Mouse (Mus musculus) T-helper 2 cell (primary cell): ENCODE data around the gene Cdk6.
"Not testable (repeated sequence)": the region's sequence is repeated elsewhere in the genome, so short reads cannot be mapped to it uniquely, and the experiment has no call there.

Source experiments
- in situ Hi-C: fragments of 300-600 bp; cut with MboI, MseI; formaldehyde crosslinking; loops from one replicate; pipeline ENCODE4 v1.15.1; 2025; ENCODE audit warnings: high pct_unique_total_duplicates

The Cdk6 gene

DNA sequence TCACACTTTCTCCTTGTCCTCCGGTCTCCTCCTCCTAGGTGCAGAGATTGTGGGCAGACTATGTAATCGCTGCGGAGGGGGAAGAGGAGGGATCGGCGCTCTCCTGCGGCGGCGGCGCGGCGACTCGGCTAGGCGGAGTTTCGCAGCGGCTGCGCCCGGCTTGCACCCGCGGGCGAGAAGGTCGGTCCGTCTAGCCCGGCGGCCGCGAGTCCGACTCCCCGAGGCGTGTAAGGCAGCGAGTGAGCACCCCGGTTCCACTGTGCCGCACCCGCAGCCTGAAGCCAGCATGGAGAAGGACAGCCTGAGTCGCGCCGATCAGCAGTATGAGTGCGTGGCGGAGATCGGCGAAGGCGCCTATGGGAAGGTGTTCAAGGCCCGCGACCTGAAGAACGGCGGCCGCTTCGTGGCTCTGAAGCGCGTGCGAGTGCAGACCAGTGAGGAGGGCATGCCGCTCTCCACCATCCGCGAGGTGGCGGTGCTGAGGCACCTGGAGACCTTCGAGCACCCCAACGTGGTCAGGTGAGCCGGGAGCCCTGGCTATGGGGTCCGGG is 2.9 kb downstream of the Cdk6 start:
- in situ Hi-C loops, result loop anchor here (5.0 kb wide), 2 partner anchors 42 to 158 kb away; no protein-coding TSS in a partner anchor

- in situ Hi-C loops, result not testable (repeated sequence)
Observed at GRCm38 (mm10) chr5:3345540-3345939, 4.3 kb downstream of the Cdk6 start.

GRCm38 (mm10) chr5:3349393-3349792 is 8.1 kb downstream of the Cdk6 start:
- in situ Hi-C loops, result not testable (repeated sequence)

DNA sequence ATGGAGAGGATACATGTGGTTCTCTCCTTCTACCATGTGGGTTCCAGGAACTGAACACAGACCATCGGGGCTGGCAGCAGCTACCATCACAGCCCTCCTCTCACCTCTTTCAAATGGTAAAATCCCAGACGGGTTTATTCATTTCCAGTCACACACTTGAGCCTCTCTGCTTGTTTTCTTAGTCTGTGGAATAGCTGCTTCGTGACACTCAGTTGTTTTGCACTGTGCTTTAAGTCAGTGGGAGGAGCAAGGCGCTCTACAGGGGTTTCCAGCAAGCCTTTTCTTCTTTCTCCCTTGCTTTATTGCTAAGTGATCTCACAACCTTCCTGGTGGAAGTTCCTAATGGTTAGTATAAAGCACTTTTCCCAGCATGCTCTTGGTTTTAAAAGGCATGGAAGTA is 10.6 kb downstream of the Cdk6 start:
- in situ Hi-C loops, result not testable (repeated sequence)

- in situ Hi-C loops, result no loop called here
Observed at GRCm38 (mm10) chr5:3352314-3352713, 11.0 kb downstream of the Cdk6 start.

GRCm38 (mm10) chr5:3352827-3353226 is 11.5 kb downstream of the Cdk6 start:
- in situ Hi-C loops, result no loop called here

GRCm38 (mm10) chr5:3354307-3354706 is 13.0 kb downstream of the Cdk6 start:
- in situ Hi-C loops, result no loop called here

DNA sequence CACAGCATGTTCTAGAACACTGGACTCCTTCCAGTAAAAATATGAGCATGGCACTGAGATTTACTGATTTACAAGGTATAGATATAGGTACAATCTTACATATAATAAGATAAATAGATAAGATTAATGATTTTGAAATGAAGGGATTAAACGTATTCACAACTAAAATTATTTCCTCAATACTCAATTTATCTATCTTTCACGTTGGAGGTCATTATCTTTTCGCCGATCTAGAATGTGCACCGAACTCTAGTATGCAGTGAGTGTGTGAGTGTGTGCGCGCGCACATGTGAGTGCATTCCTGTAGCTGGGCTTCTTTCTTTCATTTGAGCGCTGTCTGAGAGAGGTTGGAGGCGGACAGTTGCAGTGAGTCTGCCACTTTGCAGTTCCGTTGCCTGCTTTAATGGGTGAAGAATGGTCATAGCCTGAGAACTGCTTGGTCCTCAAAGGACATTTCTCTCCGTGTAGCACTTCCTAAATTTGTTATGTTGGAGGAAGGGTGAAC is 13.8 kb downstream of the Cdk6 start:
- in situ Hi-C loops, result no loop called here

GRCm38 (mm10) chr5:3355560-3356260 is 14.4 kb downstream of the Cdk6 start:
- in situ Hi-C loops, result no loop called here

- in situ Hi-C loops, result no loop called here
Observed at GRCm38 (mm10) chr5:3356261-3356778, 15.0 kb downstream of the Cdk6 start.

DNA sequence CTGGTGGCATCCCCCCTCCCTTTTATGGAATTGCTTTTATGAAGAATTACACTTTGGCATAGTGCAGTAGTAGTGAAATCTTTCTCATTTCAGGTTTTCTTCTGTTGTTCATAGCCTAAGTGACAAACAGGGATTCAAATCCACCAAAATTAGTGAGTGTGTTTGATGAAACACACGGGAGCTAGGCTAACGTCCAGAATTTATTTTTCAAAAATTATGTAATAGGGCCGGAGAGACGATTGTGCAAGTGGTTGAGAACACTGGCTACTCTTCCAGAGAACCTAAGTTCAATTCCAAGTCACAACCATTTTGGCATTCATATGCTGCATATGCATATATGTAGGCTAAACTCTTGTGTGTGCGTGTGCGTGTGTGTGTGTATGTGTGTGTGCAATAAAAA is 16.2 kb downstream of the Cdk6 start:
- in situ Hi-C loops, result no loop called here

DNA sequence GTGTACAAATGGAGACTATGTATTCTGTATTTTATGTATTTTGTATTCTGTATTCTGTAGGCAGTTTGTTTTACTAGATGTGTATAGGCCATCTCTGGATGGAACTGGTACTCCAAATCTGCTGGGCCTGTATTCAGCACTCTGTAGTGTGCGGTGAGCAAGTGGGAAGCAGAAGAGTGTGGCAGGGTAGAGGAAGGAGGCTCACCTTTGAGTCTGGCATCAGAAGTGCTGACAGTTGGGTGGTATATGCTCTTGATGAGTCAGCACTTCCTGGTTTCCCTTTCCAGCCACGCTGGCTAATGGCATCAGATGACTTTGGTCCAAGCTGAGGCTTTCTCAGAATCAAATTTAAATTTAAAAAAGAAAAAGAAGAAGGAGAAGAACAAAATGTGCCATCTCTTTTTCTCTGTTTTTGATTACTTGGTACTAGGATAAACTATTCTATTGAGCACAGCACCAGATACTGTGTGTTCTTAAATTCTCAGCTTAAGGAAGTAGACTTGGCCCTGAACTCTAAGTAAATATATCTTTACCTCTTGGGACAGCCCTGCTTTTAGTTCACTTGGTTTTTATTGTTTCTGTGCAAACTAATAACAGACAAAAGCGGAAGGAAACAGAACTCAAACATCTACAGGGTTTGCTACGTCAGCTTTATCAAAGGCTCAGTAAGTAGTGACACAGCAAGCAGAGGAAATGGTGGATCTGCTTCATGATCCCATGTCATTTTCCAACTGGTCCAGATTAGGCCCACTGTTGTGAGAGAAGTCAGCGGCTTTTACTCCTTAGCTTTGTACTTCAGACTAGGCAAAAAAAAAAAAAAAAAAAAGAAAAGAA is 17.6 kb downstream of the Cdk6 start:
- in situ Hi-C loops, result no loop called here

DNA sequence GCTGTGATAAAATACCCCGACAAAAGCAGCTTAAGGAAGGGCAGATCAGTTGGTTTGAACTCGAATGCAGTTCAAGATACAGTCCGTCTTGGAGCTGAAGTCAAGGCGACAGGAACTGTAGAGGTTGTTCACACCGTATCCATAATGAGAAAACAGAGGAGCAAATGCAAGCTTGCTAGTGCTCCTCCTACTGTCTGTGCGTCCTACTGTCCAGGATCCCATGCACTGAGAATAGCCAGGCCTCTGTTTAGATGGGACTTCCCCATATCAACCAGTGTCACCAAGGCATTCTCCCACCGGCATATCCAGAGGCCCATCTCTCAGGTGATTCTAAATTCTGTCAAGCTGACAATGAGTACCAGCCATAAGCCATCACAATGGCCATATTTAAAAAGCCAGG is 18.6 kb downstream of the Cdk6 start:
- in situ Hi-C loops, result no loop called here

GRCm38 (mm10) chr5:3361252-3361651 is 20.0 kb downstream of the Cdk6 start:
- in situ Hi-C loops, result no loop called here

DNA sequence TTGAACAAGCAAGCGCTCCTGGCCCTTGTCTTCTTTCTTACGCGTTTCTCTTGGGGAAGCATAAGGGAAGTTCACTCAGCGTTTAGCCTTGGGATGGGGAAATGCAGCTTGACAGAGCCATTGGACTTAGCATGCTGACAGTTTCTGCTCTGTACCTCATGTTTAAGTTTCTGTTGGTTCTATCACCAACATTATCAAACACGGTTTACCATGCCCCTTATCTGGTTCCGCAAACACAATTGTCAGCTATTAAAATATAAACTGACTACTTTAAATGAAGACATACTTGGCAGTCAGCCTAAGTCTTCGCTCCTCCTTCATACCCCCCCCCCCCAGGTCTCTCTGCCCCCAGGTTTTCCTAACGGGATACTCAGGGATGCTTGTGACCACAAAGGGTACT is 20.8 kb downstream of the Cdk6 start:
- in situ Hi-C loops, result no loop called here

GRCm38 (mm10) chr5:3363036-3363983 is 22.0 kb downstream of the Cdk6 start:
- in situ Hi-C loops, result no loop called here

- in situ Hi-C loops, result no loop called here
Observed at GRCm38 (mm10) chr5:3367045-3367444, 25.8 kb downstream of the Cdk6 start.

DNA sequence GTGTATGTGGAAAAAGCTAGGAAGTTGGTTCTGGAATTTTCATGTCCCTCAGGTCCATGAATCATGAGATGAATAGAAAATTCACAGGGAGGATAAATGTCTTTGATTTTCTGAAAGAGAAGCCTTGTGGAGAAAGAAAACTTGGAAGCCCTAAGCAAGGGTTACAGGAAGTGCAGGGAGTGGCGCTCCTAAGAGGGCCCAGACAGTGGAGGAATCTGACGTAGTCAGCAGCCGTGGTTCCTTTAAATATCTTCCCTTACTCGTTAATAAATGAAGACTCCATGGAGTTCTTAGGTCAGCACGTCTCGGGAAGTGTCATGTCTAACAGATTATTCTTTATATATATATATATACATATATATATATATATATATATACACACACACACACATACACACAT is 28.0 kb downstream of the Cdk6 start:
- in situ Hi-C loops, result no loop called here

- in situ Hi-C loops, result no loop called here
Observed at GRCm38 (mm10) chr5:3371212-3371611, 29.9 kb downstream of the Cdk6 start.

DNA sequence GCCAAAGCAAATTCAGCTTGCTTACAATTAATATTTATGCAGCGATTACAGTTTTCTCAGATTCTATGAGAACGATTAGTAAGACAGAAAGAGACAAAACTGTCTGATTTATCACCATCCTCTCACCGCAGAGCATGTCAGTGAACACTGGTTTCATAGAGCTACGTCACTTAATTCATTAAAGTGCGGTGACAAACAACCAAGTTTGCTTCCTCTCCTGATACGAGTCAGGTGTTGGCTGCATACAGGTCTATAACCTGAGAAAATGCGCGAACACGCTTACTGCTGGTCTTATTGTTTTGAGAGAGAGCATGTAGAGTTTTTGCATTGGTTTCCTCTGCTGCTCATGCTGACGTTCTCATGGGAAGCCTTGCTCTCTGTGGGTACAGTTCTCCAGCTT is 31.9 kb downstream of the Cdk6 start:
- in situ Hi-C loops, result no loop called here

GRCm38 (mm10) chr5:3374763-3375162 is 33.5 kb downstream of the Cdk6 start:
- in situ Hi-C loops, result no loop called here
